Mouse (Mus musculus): ENCODE data around the gene 9230112D13Rik. TPM values are rescaled to one million over a fixed set of nuclear protein-coding genes. Genes with fewer than 3 reads are reported as not detected.
A peak's percentile ranks its signal among the peaks of the same experiment; 100 is the strongest.

Gene 9230112D13Rik
- total and polyA plus RNA-seq, 3 experiments = not detected

DNA sequence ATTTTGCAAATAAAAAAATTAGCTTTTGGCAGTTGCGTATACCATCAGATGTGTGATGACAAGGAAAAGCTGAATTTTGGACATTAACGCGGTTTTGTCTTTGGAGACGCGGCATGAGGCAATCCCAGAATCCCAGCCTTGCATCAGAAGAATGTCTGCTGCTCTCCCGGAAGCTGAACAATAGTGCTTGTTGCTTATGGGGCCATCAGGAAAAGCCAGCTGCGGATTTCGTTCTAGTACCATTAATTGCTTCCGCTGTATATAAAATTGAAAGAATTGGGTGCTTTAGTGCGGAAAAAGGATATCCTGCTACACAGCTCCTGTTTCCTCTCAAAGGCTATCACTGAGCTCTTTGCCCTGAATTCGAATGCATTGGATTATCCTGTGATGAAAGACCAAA, 10.7 kb downstream of the 9230112D13Rik start:
- no peak overlapping the region for H3K4me3 ChIP-seq (ENCODE audit: control insufficient read depth in 1 of 2, insufficient read depth in 1 of 2, low read depth in 2 of 2, low read length in 2 of 2)
- no peak overlapping the region for H3K9ac ChIP-seq (ENCODE audit: control insufficient read depth, low read depth, low read length, poor library complexity, severe bottlenecking)
- no peak overlapping the region for H3K27ac ChIP-seq (ENCODE audit: control insufficient read depth, low read depth, low read length)
- no peaks in the 10 kb centered on the region; a peak in 2 of 4 replicates for H3K27me3 ChIP-seq (ENCODE audit: control insufficient read depth in 1 of 2, insufficient read depth in 2 of 2, low read length in 2 of 2)
- no peaks in the 10 kb centered on the region for H3K9me3 ChIP-seq (replicated peaks; ENCODE audit: insufficient read depth, low read length)
- peaks cover 2 to 5% of the 10 kb centered on the region in 2 experiments; a peak in 3 of 4 replicates for H3K4me1 ChIP-seq (ENCODE audit: control insufficient read depth in 1 of 2, insufficient read depth in 2 of 2, low read length in 2 of 2)
- H3K36me3 ChIP-seq (ENCODE audit: control insufficient read depth in 1 of 2, insufficient read depth in 2 of 2, low read length in 2 of 2) = no peaks in the 10 kb centered on the region; a peak in 1 of 4 replicates
- H3K79me2 ChIP-seq (ENCODE audit: control insufficient read depth, insufficient read depth, low read length, poor library complexity) = no peaks in the 10 kb centered on the region
- TF ChIP-seq SIN3A (IDR thresholded peaks at IDR 0.05; ENCODE audit: low read length) (no peak), USF1 (IDR thresholded peaks at IDR 0.05; ENCODE audit: low read depth, low read length) (no peak), SMC3 (IDR thresholded peaks at IDR 0.05; ENCODE audit: low read depth, low read length) (no peak), JUND (IDR thresholded peaks at IDR 0.05; ENCODE audit: low read depth, low read length) (no peak), RAD21 (IDR thresholded peaks at IDR 0.05; ENCODE audit: low read depth, low read length) (no peak), TCF12 (IDR thresholded peaks at IDR 0.05; ENCODE audit: low read depth, low read length) (no peak), POLR2A (IDR thresholded peaks at IDR 0.05; ENCODE audit: control insufficient read depth in 1 of 2, insufficient read depth in 1 of 2, low read depth in 1 of 2, low read length in 2 of 2, poor library complexity in 1 of 2) (no peak), NELFE (IDR thresholded peaks at IDR 0.05; ENCODE audit: low read depth, low read length) (no peak), MEF2A (IDR thresholded peaks at IDR 0.05; ENCODE audit: extremely low read depth, insufficient replicate concordance, low read depth, low read length, poor library complexity, severe bottlenecking) (no peak), KAT2A (conservative IDR thresholded peaks at IDR 0.05; ENCODE audit: low read depth, low read length) (no peak), HCFC1 (IDR thresholded peaks at IDR 0.05; ENCODE audit: low read depth, low read length) (no peak), MXI1 (IDR thresholded peaks at IDR 0.05; ENCODE audit: low read depth, low read length) (no peak), BHLHE40 (IDR thresholded peaks at IDR 0.05; ENCODE audit: borderline replicate concordance, low read depth, low read length) (no peak), MYC (IDR thresholded peaks at IDR 0.05; ENCODE audit: low read depth, low read length) (no peak), GABPA (IDR thresholded peaks at IDR 0.05; ENCODE audit: low read depth, low read length) (no peak)
- no peak for DNase-seq (ENCODE audit: low read depth, low spot score)

DNA sequence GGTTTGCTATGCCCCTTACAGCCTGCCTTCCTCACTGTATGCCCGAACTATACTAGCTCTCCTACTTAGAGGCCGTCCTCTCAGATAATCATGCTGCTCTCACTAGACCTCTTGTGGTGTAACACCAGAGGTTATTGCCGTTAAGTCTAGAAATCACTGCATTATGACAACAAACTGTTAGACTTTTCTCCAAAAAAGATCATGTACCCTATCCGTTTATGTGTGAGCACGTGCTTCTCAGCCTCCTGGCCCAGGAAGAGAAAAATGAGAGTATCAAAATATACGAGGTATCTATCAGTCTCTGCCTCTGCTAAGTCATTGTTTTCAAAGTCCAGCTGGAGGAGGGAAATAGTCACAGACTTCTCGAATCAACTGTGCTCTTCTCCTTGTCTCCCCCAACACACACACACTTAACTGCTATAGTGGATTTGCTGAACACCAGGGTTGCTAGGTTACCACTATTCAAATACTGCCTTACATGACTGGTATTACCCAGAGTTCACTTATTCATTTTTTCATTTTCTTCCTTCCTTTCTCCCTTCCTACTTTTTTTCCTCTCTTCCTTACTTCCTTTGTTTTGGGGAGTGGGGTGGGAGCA, 13.7 kb downstream of the 9230112D13Rik start:
- no peak for TF ChIP-seq POLR2AphosphoS2 (IDR thresholded peaks at IDR 0.05; ENCODE audit: low read length)
- no peak for TF ChIP-seq POLR2AphosphoS5 (IDR thresholded peaks at IDR 0.05; ENCODE audit: borderline replicate concordance, low read depth, low read length)
- TF ChIP-seq CTCF (IDR thresholded peaks at IDR 0.05 in 2 of 3, conservative IDR thresholded peaks at IDR 0.05 in 1 of 3; ENCODE audit: control insufficient read depth in 1 of 3, insufficient read depth in 1 of 3, low read depth in 2 of 3, low read length in 3 of 3, poor library complexity in 1 of 3, severe bottlenecking in 1 of 3) = no peak
- TF ChIP-seq MXI1 (IDR thresholded peaks at IDR 0.05; ENCODE audit: low read depth, low read length) = 0 out of 2 replicates have a peak, but pooled peaks have one; percentile 35
- no peak for TF ChIP-seq E2F4 (IDR thresholded peaks at IDR 0.05; ENCODE audit: borderline replicate concordance, low read depth, low read length)
- no peak for TF ChIP-seq SMC3 (IDR thresholded peaks at IDR 0.05; ENCODE audit: low read depth, low read length)
- TF ChIP-seq MAX (IDR thresholded peaks at IDR 0.05; ENCODE audit: low read length) = peak; percentile 73
- H3K4me3 ChIP-seq (ENCODE audit: control insufficient read depth in 1 of 2, insufficient read depth in 1 of 2, low read depth in 2 of 2, low read length in 2 of 2) = peak overlapping the region in 1 of 2 experiments; percentile 44; a peak in 3 of 4 replicates
- DNase-seq (ENCODE audit: low read depth, low spot score) = peak; percentile 40
- peaks cover 2 to 5% of the 10 kb centered on the region in 2 experiments; a peak in 3 of 4 replicates for H3K4me1 ChIP-seq (ENCODE audit: control insufficient read depth in 1 of 2, insufficient read depth in 2 of 2, low read length in 2 of 2)
- no peak overlapping the region for H3K27ac ChIP-seq (ENCODE audit: control insufficient read depth, low read depth, low read length)
- no peaks in the 10 kb centered on the region; a peak in 1 of 4 replicates for H3K27me3 ChIP-seq (ENCODE audit: control insufficient read depth in 1 of 2, insufficient read depth in 2 of 2, low read length in 2 of 2)
- no peaks in the 10 kb centered on the region; a peak in 1 of 4 replicates for H3K36me3 ChIP-seq (ENCODE audit: control insufficient read depth in 1 of 2, insufficient read depth in 2 of 2, low read length in 2 of 2)
- no peaks in the 10 kb centered on the region for H3K79me2 ChIP-seq (ENCODE audit: control insufficient read depth, insufficient read depth, low read length, poor library complexity)
- no peak overlapping the region for H3K9ac ChIP-seq (ENCODE audit: control insufficient read depth, low read depth, low read length, poor library complexity, severe bottlenecking)
- H3K9me3 ChIP-seq (replicated peaks; ENCODE audit: insufficient read depth, low read length) = no peaks in the 10 kb centered on the region
